Mouse (Mus musculus) liver, postnatal 0 days (tissue): ENCODE measurements around the gene Pdgfa. TPM values are rescaled to one million over a fixed set of nuclear protein-coding genes. Genes with fewer than 3 reads are reported as not detected.

Experiments
- ATAC-seq: fragments of 200-750 bp; cut with Nextera tagmentation; 2 replicates; pipeline ENCODE4 v1.8.0; 2017; ENCODE audit warnings: mild to moderate bottlenecking, moderate library complexity
- DNase-seq: peaks from one replicate; pipeline ENCODE4 v3.0.0-alpha.2; 2016
- H3K27ac ChIP-seq: fragments of 300-500 bp; sonication (generic); 2 replicates; pipeline ENCODE4 v1.5.1; 2014; ENCODE audit warnings: antibody characterized with exemption, moderate library complexity, mild to moderate bottlenecking, low read depth
- H3K27me3 ChIP-seq: fragments of 300-500 bp; sonication (generic); 2 replicates; pipeline ENCODE4 v1.6.1; 2014; ENCODE audit warnings: low read length, control low read depth, mixed read lengths; ENCODE audit not compliant: insufficient read depth
- H3K36me3 ChIP-seq: fragments of 300-500 bp; sonication (generic); replicated peaks from 2 replicates; pipeline ENCODE4 v1.6.1; 2014; ENCODE audit warnings: mild to moderate bottlenecking, control low read depth, low read length, moderate library complexity, mixed read lengths; ENCODE audit not compliant: insufficient read depth
- H3K4me1 ChIP-seq: fragments of 300-500 bp; sonication (generic); 2 replicates; pipeline ENCODE4 v1.6.1; 2014; ENCODE audit warnings: antibody characterized with exemption, mild to moderate bottlenecking, control low read depth; ENCODE audit not compliant: insufficient read depth
- H3K4me2 ChIP-seq: fragments of 300-500 bp; sonication (generic); 2 replicates; pipeline ENCODE4 v1.6.1; 2014; ENCODE audit warnings: low read depth, mild to moderate bottlenecking, low read length, moderate library complexity, mixed read lengths
- H3K4me3 ChIP-seq: fragments of 300-500 bp; sonication (generic); 2 replicates; pipeline ENCODE4 v1.5.1; 2014; ENCODE audit warnings: low read depth, low read length
- H3K9ac ChIP-seq: fragments of 300-500 bp; sonication (generic); replicated peaks from 2 replicates; pipeline ENCODE4 v1.6.1; 2014; ENCODE audit warnings: mild to moderate bottlenecking, moderate library complexity
- H3K9me3 ChIP-seq: fragments of 300-500 bp; sonication (generic); 2 replicates; pipeline ENCODE4 v1.6.1; 2016; ENCODE audit warnings: mild to moderate bottlenecking, control low read depth, low read length, mixed read lengths
- CTCF ChIP-seq: sonication (generic); IDR thresholded peaks from 2 replicates; pipeline ENCODE4 v1.5.1; 2016; ENCODE audit warnings: antibody characterized with exemption, low read depth
- EP300 ChIP-seq: IDR thresholded peaks from 2 replicates; pipeline ENCODE4 v1.6.1; 2016; ENCODE audit warnings: antibody characterized with exemption, low read depth, mild to moderate bottlenecking
- WGBS: fragments of 180-500 bp; shearing (Covaris S2); extraction: QIAGEN DNeasy Blood & Tissue Kit; methylation state at CpG from one replicate; pipeline ENCODE4 v1.1.7; 2014; ENCODE audit not compliant: insufficient replicate concordance; 5-methylcytosine and 5-hydroxymethylcytosine counted together
- polyA plus RNA-seq: library from polyadenylated mRNA; unstranded; fragments of >200 nt; fragmentation: Nextera tagmentation; extraction: Ambion mirVana; gene quantifications from 2 replicates; pipeline ENCODE4 v1.2.1, GENCODE M21; 2015

Gene Pdgfa
- polyA plus RNA-seq, 1 experiment from 2014 or later, result 2.5 TPM

DNA sequence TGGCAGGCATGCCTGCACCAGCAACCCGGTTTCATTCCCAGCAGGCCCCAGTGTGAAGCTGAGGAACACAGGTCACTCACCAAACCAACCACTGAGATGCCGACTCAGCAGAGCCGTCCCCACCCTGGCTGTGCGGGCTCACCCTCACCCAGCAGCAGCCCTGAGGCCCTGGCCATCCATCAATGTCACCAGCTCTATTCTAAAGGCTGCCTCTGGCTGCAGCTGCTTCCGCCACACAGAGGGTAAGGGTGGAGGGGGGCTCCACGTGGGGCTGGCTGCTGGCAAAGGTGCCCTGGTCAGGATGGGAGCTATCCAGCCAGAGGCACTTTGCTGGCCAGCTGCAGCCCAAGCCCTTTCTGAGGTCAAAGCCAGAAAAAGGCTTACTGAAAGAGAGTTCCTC lies 62.6 kb downstream of the Pdgfa start:
- WGBS, result 20% methylated on average over 6 of the region's 6 CpGs
- Histone ChIP-seq H3K9me3 (no peaks in the 10 kb centered on the region), H3K27me3 (no peaks in the 10 kb centered on the region), H3K4me2 (no peak overlapping the region), H3K27ac (no peak overlapping the region), H3K4me3 (no peak overlapping the region), H3K4me1 (no peaks in the 10 kb centered on the region), H3K36me3 (no peaks in the 10 kb centered on the region), H3K9ac (no peak overlapping the region)
- no peak for DNase-seq
- ATAC-seq, result no peak
- no peak for TF ChIP-seq EP300
- TF ChIP-seq CTCF, result no peak

DNA sequence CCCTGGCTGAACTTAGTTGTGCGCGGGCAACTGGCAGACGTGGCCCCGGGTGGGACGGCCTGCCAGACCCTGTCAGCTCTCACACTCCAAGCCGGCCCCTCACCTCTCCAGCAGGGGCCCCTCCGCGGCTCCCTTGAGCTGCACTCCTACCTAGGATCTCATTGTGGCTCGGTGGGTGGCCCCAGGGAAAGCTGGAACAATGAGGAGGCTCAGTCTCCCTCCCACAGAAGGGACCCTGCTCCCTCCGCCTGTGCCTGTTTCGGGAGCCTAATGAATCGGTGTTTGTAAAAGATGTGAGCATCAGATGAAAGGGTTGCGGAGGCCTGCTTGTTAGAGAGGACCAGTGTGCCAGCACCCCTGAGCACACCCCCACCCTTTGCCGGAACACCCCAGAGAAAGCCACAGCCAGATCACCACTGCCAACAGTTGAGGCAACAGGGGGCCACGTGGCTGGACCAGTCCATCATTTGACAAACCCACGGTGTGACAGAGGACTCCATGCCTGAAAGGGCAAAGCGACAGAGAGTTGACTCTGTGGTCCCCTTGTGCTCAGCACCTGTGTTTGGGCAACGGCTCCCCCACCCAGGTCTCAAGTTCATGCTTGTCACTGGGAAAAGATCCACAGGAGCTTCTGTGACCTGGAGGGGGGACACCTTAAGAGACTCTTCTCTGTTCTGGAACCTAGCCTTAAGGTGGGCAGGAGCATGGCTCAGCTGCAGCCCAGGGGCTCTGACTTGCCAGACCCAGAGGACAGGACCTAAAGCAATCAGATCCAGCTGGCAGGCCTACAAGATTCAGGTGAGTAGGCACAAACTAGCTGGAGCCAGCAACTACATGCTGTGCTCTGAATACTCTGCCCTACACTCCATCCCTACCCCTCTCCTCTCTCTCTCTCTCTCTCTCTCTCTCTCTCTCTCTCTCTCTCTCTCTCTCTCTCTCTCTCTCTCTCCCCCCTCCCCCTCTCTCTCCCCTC lies 64.4 kb downstream of the Pdgfa start:
- Histone ChIP-seq H3K27ac (no peak overlapping the region), H3K9ac (no peak overlapping the region), H3K9me3 (no peaks in the 10 kb centered on the region), H3K4me2 (no peak overlapping the region), H3K4me3 (no peak overlapping the region), H3K4me1 (no peaks in the 10 kb centered on the region), H3K27me3 (no peaks in the 10 kb centered on the region), H3K36me3 (no peaks in the 10 kb centered on the region)
- TF ChIP-seq CTCF, result no peak
- TF ChIP-seq EP300, result no peak
- DNase-seq (no peak), ATAC-seq (no peak)
- WGBS, result 22% methylated on average over 18 of the region's 18 CpGs

DNA sequence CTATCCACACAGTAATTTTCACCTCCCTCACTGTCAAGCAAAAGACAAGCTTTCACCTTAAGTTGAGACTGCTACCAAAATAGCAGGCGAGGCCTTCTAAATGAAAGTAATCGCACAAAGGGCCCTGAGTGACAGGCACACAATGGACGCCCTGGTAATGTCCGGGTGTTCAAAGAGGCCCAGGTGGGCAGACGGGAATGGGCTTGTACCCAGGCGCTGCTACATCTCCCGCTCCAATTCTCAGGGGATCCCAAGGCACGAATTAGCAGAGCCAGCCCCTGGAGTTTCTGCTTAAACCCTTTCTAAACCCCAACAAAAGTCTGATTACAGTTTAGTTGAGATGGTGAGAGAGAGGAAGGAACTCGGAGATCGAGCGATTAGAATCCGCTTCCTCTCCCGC lies 65.3 kb downstream of the Pdgfa start:
- Histone ChIP-seq H3K4me2 (no peak overlapping the region), H3K27ac (no peak overlapping the region), H3K9me3 (no peaks in the 10 kb centered on the region), H3K36me3 (no peaks in the 10 kb centered on the region), H3K4me1 (no peaks in the 10 kb centered on the region), H3K27me3 (no peaks in the 10 kb centered on the region), H3K9ac (no peak overlapping the region), H3K4me3 (no peak overlapping the region)
- no peak for ATAC-seq
- TF ChIP-seq CTCF (no peak), EP300 (no peak)
- 26% methylated on average over 13 of the region's 13 CpGs for WGBS
- no peak for DNase-seq

DNA sequence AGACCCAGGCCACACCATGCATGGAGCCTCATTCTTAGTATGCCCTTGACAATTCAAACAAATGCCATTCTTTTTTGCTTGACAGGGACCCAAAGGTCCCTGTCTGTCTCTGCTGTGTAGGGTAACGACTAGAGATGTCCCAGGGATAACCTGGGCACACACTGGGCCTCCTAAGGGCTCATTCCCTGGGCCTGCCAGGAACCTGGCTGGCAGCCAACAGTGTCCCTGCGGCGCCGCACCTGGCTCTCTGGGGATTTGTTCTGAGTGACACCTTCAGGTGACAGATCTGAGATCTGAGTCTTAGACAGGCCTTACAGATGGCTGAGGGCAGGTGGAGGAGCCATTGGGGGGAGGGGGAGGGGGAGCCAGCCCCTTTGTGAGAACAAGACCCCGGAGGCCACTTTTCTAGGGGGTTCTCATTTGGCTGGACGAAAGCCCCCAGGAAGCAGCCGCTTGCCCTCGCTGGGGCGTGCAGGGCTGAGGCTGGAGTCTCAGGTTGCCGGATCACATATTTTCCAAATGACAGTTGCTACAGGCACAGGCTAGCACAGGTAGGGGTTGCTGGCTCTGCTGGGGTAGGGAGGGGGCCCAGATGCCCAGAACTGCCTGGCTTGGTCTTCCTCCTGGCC lies 67.2 kb downstream of the Pdgfa start:
- WGBS, result 78% methylated on average over 10 of the region's 10 CpGs
- Histone ChIP-seq H3K36me3 (no peaks in the 10 kb centered on the region), H3K9ac (no peak overlapping the region), H3K9me3 (no peaks in the 10 kb centered on the region), H3K4me2 (no peak overlapping the region), H3K27me3 (no peaks in the 10 kb centered on the region), H3K4me3 (no peak overlapping the region), H3K27ac (no peak overlapping the region), H3K4me1 (no peaks in the 10 kb centered on the region)
- DNase-seq (no peak), ATAC-seq (no peak)
- TF ChIP-seq EP300 (no peak), CTCF (no peak)

Other genes with a start within 250 kb of the Pdgfa start
- gene Fam20c, start 242.9 kb downstream of the Pdgfa start, polyA plus RNA-seq, result 15.3 and 19.0 TPM in 2 replicates
- not detected in 2 replicates for gene Gm5294, start 177.3 kb downstream of the Pdgfa start, polyA plus RNA-seq
- 0.43 and 0.62 TPM in 2 replicates for gene Prkar1b, start 152.6 kb upstream of the Pdgfa start, polyA plus RNA-seq
- gene Dnaaf5, start 152.9 kb upstream of the Pdgfa start, polyA plus RNA-seq, result 1.3 and 1.4 TPM in 2 replicates
- 7.9 and 8.6 TPM in 2 replicates for gene Sun1, start 203.3 kb upstream of the Pdgfa start, polyA plus RNA-seq